Mouse (Mus musculus) left cerebral cortex, postnatal 4 days (tissue): ENCODE measurements around the gene Timm8a1. TPM values are rescaled to one million over a fixed set of nuclear protein-coding genes. Genes with fewer than 3 reads are reported as not detected.
A peak's percentile ranks its signal among the peaks of the same experiment; 100 is the strongest.
"Not testable (repeated sequence)": the region's sequence is repeated elsewhere in the genome, so short reads cannot be mapped to it uniquely, and the experiment has no call there.

Source experiments
- DNase-seq: peaks from one replicate; pipeline ENCODE4 v3.0.0-alpha.2; 2022
- intact Hi-C: fragments of 180-260 bp; cut with DNase I; formaldehyde crosslinking; loops from one replicate; pipeline ENCODE4 v1.15.1; 2025
- total RNA-seq, 2 experiments: library from RNA; stranded (reverse); gene quantifications; 2 replicates each; pipeline ENCODE4 v1.2.3; 2021

Gene Timm8a1
- total RNA-seq = 10 to 100 TPM; 17.4 to 22.7 TPM

DNA sequence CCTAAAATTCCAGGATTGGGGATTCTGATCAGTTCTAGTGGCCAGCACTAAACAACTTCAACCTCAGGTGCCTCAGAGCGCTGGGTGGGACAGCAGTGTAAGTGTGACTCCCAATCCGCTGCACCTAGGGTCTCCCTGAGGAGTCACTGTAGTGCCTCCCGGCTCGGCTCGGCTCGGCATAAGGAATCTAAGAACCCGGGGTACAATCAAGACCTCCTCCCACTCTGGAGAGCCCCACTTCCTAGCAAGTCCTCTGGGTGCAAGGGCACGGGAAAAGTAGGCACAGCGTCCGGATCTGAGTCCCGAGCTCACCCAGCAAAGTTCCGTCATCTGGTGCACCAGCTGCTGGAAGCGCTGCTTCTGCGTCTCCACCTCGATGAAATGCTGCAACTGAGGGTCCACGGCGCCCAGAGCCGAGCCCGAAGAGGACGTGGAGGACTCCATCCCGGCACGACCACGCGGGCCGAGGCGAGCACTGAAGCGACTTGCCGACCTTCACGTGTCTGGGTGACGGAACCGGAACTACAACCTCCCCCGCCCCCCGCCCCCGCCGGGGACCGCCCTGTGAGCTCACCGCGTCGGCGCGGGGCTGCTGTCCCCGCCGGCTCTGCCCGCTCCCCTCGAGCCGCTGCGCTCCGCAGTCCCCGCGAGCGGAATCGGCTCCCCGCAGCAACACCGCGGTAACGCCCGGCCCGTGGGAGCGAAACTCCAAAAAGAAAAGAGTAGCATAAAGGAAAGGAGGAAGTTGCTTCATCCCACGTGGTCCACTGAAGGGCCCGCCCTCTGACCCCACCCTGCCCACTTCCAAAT is at the start of gene Timm8a1:
Timm8a1 (minus strand) TSS at position 721 of the 810 bp plus-strand sequence.
- DNase-seq = peak; percentile 70
- intact Hi-C loops = no loop called here

DNA sequence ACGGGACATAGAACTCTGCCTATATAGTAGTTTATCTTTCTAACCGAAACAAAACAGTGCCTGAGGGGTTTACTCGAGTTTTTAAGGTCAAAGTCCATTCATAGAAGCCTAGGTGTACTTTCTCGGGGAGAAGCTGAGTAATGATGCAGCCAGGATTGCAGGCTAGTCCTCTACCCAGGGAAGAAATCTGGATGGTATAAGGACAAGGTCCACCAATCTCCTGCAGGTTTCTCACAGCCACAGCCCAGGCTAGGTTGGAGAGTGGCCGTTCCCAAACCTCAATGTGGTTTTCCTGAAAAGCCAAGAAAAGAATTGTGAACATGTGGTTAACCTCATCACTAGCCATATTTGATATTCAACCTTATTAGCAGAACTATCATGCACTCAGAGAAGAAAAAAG is 48.2 kb upstream of the Timm8a1 start:
- no peak for DNase-seq
- intact Hi-C loops = no loop called here

DNA sequence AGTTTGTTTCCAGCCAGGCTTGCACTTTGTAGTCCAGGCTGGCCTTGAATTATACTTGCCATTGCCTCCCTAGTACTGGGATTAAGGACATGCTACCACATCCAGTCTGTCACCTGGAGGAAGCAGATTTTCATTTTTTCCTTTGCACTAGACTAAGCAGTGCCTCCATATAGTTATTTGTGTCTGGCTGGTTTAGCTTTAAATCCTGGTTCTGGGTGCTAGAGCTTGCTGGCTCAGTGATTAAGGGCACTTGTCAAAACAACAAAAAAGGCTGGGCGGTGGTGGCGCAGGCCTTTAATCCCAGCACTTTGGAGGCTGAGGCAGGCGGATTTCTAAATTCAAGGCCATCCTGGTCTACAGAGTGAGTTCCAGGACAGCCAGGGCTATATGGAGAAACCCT is 47.3 kb upstream of the Timm8a1 start:
- DNase-seq = no peak
- intact Hi-C loops = no loop called here

DNA sequence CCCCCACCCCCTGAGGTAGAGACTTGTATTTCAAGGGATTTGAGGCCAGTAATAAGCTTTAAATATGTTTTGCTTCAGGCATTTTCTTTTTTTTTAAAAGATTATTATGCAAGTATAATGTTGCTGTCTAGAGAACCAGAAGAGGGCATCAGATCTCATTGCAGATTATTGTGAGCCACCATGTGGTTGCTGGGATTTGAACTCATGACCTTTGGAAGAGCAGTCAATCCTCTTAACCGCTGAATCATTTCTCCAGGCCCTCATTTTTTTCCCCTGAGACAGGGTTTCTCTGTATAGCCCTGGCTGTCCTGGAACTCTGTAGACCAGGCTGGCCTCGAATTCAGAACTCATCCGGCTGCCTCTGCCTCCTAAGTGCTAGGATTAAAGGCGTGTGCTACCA is 46.6 kb upstream of the Timm8a1 start:
- no peak for DNase-seq
- intact Hi-C loops = no loop called here

DNA sequence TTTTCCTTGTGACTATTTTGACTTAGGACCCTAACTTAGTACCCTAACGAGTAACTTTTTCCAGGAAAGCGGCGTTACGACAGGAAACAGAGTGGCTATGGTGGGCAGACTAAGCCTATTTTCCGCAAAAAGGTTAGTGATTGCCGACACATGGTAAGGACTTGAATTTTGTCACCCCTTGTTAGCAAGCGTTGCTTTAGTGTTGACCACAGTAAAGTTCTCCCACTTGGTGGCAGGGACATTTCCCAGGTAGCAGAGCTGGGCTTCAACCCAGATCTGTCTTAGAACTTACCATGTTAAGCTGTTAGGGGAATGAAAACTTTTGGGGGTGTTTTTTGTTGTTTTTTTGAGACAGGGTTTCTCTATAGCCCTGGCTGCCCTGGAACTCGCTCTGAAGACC is 44.8 kb upstream of the Timm8a1 start:
- no peak for DNase-seq
- intact Hi-C loops = no loop called here

DNA sequence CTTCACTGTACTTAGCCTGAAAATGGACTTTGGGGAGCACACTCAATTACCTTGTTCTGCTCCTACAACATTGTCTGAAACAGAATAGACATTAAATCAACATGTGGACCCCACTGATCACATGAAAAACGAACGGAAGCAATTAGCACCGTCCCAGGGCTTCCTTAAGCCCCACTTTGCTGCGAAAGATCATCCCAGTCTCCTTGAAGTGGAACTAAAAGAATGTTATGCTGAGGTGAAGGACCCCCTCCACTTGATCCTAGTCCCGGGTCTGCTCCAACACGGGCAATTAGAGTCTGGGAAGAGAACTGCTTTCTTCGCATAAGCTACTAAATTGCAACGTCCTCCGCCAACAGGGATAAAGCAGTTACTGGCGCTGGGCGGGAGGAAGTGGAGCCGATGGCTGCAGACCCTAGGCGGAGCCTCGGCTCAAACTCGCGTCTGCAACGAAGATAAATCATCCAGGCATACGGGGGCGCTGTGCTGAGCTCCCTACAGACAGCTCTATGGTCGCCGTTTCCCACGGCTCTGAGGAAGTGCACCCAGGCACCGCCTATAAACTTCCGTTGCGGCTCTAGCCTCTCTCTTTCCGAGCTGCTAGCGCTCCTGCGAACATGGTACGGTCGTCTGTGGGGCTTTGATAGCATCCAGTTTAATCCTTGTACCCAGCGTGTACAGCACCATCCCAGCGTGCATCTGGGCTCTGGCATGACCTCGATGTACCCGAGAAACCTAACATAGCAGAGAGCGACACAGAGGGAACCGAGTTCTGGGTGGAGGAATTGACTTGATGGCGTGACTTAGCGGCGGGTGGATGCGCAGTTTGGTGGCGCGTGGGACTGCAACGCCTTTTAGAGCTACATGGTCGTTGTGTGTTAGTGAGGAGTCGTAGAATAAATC is 43.7 kb upstream of the Timm8a1 start, which contains the start of gene Rpl36a:
Rpl36a (plus strand) TSS at position 552 of the 900 bp plus-strand sequence.
- intact Hi-C loops = no loop called here
- peak; percentile 91 for DNase-seq

DNA sequence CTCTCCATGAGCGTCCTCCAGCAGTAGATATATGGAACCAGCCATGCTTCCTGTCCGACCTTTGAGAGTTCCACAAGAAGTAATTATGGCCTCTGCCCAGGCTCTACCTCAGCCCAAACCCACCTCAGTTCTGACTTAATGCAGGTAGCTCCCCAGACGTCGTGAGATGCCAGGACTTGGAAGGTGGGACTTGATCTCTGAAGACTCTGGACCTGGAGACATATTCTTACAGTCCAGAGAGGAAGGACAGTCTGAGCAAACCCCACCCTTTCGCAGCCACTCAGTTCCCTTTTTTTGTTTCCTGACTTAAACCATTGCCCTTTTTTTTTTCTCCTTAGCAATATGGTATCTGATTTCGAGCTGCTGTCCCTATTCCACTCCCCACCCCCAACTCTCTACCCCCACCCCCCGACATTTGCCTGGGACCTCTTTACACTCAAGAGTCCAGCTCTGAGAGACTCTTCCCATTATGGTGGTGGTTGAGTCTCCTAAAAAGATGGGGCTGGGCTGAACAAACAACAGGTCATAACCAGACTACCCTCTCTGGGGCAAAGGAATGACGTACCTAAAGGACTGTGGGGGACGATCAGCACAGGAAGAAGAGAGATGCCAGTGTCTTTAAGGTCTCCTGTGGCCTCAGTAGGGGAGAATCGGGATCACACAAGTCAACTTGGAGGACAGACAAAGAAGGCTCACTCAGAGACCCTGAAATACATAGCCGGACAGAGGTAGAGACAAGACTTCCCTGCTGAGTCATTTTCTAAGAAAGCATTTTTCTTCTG is 41.4 kb upstream of the Timm8a1 start, which contains the start of gene Btk:
Btk (minus strand) TSS at position 683 of the 782 bp plus-strand sequence.
- intact Hi-C loops = no loop called here
- DNase-seq = no peak

DNA sequence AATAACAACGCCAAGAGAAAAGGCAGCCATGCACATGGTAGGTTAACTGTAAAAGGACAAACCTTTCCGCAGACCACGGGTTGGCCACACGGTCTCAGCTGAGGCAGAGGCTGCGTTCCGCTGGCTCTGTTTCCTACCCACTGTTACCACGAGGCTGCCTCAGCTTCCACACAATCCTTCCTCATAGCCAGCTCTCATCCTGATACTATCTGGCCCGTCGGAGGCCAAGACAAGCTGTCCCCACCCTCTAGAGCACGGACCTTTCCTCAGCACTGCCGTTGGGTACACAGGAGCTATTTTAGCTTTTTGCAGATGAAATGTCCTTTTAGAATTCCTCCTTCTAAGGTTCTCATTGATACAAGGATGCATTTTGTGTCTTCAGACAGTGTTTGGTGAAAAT is 40.6 kb upstream of the Timm8a1 start:
- no peak for DNase-seq
- intact Hi-C loops = no loop called here

DNA sequence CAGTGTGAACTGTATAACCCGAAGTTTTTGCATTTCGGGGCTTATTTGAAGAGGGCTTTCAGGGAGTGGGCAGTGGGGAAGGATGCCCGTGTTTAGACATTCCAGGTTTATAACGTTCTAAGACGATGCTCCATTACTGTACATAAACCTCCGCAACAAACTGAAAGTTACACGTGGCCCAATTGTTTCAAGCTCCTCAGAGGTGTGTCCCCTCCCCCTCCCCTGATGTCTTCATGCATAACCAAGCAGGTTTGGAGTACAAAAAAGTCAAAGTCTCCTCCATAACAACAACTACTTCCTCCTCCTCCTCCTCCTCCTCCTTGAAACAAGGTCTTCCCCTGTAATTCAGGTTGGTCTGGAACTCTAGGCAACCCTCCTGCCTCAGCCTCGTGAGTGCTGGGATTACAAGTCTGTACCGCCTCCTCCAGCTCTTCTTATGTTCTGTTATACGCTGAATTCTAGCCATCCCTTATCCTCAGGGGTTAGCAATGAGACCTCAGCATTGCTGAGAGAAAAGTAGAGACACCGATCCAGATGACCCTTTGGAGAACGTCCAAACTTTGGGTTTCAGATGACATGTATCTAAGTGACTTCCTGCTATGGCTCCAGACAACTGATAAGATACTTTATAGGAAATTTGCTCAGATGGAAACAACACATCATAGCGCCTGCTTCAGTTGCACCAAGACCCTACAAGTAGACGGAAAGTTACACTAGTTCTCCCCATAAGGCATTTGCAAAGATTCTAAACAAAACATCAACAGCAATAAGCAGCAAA is 39.1 kb upstream of the Timm8a1 start:
- DNase-seq = no peak
- intact Hi-C loops = no loop called here

DNA sequence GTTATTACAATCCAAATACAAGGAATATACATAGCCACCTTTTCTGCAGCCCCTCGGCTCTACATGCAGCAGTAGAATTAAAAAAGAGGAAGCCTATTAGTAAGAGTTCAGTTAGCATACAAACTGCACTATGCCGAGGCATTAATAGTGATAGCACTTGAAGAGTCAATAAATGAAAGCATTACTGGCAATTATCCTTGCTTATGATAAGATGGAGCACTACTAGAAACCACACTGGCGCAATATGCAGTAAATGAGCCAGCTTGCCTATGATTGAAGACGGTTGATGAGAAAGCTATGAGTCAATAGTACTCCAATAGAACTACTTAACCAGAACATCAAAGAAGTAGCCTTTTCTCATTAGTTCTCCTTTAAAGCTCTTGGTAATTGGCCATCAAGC is 36.2 kb upstream of the Timm8a1 start:
- intact Hi-C loops = no loop called here
- DNase-seq = no peak

DNA sequence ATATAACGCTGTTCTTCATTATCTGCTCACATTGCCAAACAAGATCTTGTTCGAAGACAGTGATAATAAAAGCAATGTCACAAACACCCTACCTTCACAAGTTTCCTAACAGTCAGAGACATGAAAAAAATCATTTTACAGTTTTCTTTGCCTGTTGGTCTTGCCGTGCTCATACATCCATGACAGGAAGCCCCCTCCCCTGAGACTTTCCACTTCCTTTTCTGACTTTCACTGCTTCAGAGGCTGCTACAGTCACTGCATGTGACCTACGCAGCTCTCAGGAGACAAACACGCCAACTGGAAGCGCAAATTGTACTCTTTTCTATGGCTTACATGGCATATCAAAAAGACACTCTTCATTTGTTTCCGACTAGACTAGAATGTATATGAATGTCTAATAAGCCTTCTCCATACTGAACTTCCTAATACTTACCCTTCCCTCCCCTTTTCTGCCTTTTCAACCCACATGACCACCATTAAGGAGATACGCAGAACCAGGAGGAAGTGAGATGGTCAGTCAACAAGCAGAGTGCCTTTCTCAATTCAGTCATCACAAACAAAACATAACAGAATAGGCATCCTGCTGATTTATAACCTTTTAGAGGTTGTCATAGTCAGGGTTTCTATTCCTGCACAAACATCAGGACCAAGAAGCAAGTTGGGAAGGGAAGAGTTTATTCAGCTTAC is 25.0 kb upstream of the Timm8a1 start:
- intact Hi-C loops = no loop called here

DNA sequence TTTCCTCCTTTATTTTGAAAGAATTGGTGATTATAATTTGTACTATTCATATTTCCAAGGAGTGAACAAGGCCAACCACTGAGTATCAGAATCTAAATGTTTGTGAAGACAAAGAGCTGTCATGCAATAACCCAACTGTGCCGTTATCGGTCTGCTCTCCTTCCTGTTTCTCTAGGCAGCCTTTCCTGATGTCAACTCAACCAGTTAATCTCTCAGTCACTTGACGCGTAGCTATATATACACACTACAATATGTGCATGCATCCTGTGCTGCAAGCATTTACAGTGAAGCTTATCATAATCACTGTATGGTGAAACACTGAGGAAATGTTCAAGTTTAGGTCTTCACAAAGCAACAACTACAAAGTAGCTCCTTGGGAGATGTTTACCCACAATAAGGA is 22.7 kb upstream of the Timm8a1 start:
- no peak for DNase-seq
- intact Hi-C loops = no loop called here

More for the DNA sequence above, 25.0 kb upstream of the Timm8a1 start:
- no peak for DNase-seq

DNA sequence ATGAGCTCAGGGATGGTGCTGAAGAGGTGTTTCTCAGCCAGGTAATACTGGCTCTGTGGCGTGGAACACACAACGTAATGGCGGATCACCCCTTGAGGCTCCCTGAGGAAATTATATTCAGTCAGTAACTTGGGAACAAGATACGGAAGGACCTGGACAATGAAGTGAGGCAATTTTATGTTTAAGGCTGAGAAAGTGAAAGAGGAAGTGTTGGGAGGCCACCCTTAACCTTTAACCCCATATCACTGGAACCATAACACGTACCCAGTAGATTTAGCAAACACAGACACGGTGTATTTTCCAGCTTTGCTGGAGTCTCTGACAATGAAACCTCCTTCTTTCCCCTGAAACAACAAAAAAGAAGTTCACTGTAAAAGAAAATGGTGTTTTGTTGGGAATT is 12.8 kb upstream of the Timm8a1 start:
- DNase-seq = no peak
- intact Hi-C loops = no loop called here

DNA sequence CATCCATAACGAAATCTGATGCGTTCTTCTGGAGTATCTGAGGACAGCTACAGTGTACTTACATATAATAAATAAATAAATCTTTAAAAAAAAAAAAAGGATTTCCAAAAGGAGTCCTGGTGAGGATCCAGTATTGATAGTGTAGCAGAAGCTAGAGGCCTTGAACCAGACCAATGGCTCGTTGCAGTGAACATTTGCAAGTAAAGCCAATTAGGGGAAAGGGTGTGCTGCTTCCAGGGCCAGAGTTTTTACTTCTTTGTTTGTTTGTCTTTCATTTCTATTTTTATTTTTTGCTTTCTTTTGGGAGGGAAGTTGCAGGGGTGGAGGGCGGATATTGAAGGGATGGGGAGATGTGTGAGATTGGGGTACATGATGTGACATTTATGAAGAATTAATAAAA is 11.7 kb upstream of the Timm8a1 start:
- intact Hi-C loops = no loop called here

DNA sequence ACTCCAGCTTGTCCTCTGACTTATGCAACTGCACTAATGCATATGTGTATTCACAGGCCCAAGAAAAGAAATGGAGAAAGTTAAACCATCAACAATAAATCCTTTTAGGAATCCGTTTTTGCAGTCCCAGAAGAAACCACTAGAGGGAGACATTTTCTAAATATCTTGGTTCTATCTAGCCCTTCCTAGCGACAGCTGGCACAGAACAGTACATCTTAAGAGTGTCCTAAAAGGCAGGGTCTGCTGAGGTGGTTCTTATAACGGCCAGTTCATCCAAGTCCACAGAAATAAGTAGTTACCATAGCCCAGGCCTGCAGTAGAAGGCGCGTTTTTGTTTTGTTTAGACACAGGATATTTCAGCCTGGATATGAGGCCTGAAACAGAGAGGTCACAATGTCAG is 9.2 kb upstream of the Timm8a1 start:
- DNase-seq = no peak

More for the DNA sequence above, 11.7 kb upstream of the Timm8a1 start:
- DNase-seq = no peak

DNA sequence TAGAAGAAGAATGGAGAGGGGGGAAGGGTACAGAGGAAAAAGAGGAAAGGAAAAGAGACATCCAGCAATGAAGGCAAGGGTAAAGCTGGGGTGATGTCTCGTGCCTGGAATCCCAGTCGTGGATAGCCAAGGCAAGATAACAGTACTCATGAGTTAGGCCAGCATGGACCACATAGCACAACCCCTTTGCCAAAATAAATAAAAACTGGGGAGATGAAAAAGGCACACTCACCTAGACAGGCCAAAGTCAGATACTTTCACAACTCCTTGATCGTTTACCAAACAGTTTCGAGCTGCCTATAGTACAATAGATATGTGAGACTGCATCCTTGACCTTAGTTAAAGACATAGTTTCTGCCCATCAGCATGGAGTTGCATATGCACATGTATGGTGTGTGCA is 5.7 kb upstream of the Timm8a1 start:
- no peak for DNase-seq
- intact Hi-C loops = no loop called here

More for the DNA sequence above, 9.2 kb upstream of the Timm8a1 start:
- intact Hi-C loops = no loop called here

DNA sequence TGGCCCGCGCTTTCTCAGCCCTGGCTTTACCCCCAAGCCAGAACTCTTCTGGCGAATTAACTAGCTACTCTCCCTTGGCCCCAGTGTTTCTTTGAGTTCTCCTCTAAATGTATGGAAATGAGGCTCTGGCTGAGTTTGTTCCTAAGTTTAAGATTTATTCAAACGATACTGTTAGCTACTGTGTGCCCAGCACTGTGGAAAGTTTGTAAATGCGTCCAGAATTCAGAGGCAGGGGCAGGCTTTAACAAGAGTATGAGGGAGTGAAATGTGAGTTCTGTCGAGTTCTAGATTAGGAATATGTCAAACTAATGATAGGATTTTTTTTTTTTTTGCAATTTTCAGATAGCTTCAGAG is 267 bp upstream of the Timm8a1 start:
- DNase-seq = no peak
- intact Hi-C loops = no loop called here

DNA sequence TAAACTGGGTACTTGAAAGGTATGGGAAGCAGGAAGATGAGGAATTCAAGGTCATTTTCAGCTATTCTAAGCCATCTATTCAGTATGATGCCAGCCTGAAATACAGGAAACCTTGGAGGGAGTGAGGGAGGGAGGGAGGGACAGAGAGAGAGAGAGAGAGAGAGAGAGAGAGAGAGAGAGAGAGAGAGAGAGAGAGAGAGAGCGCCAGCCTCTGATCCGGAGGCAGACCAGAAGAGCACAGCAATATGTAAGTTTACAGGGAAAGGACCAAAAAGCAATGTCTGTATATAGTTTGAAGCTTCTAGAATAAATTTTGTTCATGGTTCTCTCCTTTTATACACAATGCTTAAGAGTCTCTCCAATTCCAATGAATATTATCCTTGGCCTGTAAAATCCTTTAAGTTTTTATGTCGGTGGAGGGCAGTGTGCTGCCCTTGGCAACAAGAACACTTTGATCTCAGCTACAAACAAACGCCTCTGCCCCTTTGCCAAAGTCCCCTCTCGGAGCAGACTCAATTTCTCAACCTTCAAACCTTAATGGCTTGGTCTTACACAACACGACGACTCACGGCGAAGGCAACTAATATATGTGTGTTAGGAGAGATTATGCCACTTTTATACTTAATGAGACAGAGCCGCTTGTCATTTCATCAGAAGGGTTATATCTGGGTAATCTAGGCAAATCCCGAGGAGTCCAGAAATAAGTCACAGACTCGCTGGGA is 1.1 kb downstream of the Timm8a1 start:
- peak; percentile 2 for DNase-seq
- intact Hi-C loops = no loop called here

DNA sequence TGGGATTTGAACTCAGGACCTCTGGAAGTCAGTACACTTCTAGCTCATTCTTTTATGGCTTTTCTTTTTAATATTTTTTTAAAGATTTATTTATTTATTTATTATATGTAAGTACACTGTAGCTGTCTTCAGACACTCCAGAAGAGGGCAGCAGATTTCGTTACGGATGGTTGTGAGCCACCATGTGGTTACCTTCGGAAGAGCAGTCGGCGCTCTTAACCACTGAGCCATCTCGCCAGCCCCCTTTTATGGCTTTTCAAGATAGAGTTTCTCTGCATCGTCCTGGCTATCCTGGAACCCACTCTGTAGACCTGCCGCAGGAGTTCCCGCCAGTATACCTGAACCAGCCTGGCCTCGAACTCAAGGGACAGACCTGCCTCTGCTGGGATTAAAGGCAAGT is 1.9 kb downstream of the Timm8a1 start:
- intact Hi-C loops, DNase-seq: not testable (repeated sequence)
